Mouse (Mus musculus) midbrain, embryonic 14.5 days (tissue): ENCODE data around the gene Ninj2. TPM values are rescaled to one million over a fixed set of nuclear protein-coding genes. Genes with fewer than 3 reads are reported as not detected.

Experiments used
- ATAC-seq: fragments of 200-750 bp; cut with Nextera tagmentation; 2 replicates; pipeline ENCODE4 v1.8.0; 2017; ENCODE audit warnings: moderate number of reproducible peaks, moderate library complexity; ENCODE audit not compliant: low FRiP score, low TSS enrichment
- DNase-seq: peaks from one replicate; pipeline ENCODE4 v3.0.0-alpha.2; 2015
- H3K27ac ChIP-seq: fragments of 300-500 bp; sonication (generic); replicated peaks from 2 replicates; pipeline ENCODE4 v1.5.1; 2014; ENCODE audit warnings: mild to moderate bottlenecking, low read depth, low read length, moderate library complexity
- H3K27me3 ChIP-seq: fragments of 300-500 bp; sonication (generic); 2 replicates; pipeline ENCODE4 v1.6.1; 2014; ENCODE audit warnings: low read length, control low read depth, mixed read lengths; ENCODE audit not compliant: control insufficient read depth, insufficient read depth
- H3K36me3 ChIP-seq: fragments of 300-500 bp; sonication (generic); 2 replicates; pipeline ENCODE4 v1.6.1; 2014; ENCODE audit warnings: low read length, control low read depth; ENCODE audit not compliant: control insufficient read depth, insufficient read depth
- H3K4me1 ChIP-seq: fragments of 300-500 bp; sonication (generic); 2 replicates; pipeline ENCODE4 v1.6.1; 2014; ENCODE audit warnings: mild to moderate bottlenecking, antibody characterized with exemption, low read length, control low read depth; ENCODE audit not compliant: control insufficient read depth, insufficient read depth
- H3K4me2 ChIP-seq: fragments of 300-500 bp; sonication (generic); 2 replicates; pipeline ENCODE4 v1.6.1; 2014; ENCODE audit warnings: mild to moderate bottlenecking, low read length, moderate library complexity
- H3K4me3 ChIP-seq: fragments of 300-500 bp; sonication (generic); replicated peaks from 2 replicates; pipeline ENCODE4 v1.5.1; 2014; ENCODE audit warnings: low read depth, low read length
- H3K9ac ChIP-seq: fragments of 300-500 bp; sonication (generic); replicated peaks from 2 replicates; pipeline ENCODE4 v1.6.1; 2014; ENCODE audit warnings: mild to moderate bottlenecking, low read length, moderate library complexity
- H3K9me3 ChIP-seq: fragments of 300-500 bp; sonication (generic); 2 replicates; pipeline ENCODE4 v1.6.1; 2016; ENCODE audit warnings: low read length, control low read depth, mixed read lengths; ENCODE audit not compliant: control insufficient read depth
- WGBS: fragments of 180-500 bp; shearing (Covaris S2); extraction: QIAGEN DNeasy Blood & Tissue Kit; methylation state at CpG from one replicate; pipeline ENCODE4 v1.1.7; 2014; 5-methylcytosine and 5-hydroxymethylcytosine counted together
- polyA plus RNA-seq: library from polyadenylated mRNA; unstranded; fragments of >200 nt; fragmentation: Nextera tagmentation; extraction: Ambion mirVana; gene quantifications from 2 replicates; pipeline ENCODE4 v1.2.1, GENCODE M21; 2014

The Ninj2 gene
- polyA plus RNA-seq: not detected in 2 replicates

DNA sequence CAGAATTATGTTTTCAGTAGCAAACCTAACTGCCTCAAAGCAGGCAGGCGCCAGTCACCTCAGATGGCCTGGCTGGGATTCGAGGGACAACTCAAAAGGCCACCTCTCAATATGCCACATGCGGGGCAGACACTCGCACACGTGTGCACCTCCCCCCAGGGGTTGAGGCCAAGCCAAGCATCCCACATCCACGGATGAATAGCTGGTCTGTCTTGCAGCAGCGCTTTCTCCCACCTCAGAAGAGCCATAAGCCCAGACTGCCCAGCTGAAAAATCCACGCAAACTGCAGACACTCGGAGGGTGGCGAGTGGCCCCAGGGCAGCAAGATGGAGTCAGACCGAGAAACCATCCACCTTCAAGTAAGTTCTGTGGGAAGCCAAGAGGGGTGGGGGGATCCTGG is at the start of gene Ninj2:
Gene Ninj2 (plus strand): TSS at position 251 of the 400 bp plus-strand sequence.
- Histone ChIP-seq H3K36me3 (no peaks in the 10 kb centered on the region), H3K4me3 (no peak within 1 kb of the TSS), H3K9me3 (no peaks in the 10 kb centered on the region), H3K27ac (no peak within 1 kb of the TSS), H3K4me2 (no peak within 1 kb of the TSS), H3K9ac (no peak within 1 kb of the TSS), H3K27me3 (no peaks in the 10 kb centered on the region), H3K4me1 (no peaks in the 10 kb centered on the region)
- 67% methylated on average over 11 of the region's 11 CpGs for WGBS
- DNase-seq (no peak), ATAC-seq (no peak)

DNA sequence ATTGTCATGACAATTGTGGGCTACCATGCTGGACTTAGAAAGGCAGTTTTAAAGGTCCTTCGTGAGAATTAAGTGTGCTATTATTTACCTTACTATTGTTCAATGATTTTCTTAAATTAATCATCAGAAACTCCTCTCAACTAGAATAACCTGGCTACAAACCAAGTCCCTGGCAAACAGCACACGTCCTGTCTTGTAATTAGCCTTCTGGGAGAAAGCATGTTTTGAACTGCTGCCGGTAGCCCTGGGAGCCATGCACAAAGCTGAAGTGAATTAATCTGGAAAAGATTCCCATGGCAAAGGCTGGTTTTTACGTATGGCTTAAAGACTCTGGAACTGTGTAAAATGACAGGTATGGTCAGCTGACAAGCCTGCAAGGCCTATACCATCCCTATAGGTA is 47.7 kb upstream of the Ninj2 start:
- 67% methylated on average over 4 of the region's 4 CpGs for WGBS
- no peaks in the 10 kb centered on the region for H3K9me3 ChIP-seq
- no peaks in the 10 kb centered on the region for H3K36me3 ChIP-seq
- H3K27me3 ChIP-seq: no peaks in the 10 kb centered on the region
- ATAC-seq: no peak
- H3K4me2 ChIP-seq: no peak overlapping the region
- no peak for DNase-seq
- H3K4me1 ChIP-seq: no peaks in the 10 kb centered on the region
- no peak overlapping the region for H3K9ac ChIP-seq
- H3K27ac ChIP-seq: no peak overlapping the region
- no peak overlapping the region for H3K4me3 ChIP-seq

DNA sequence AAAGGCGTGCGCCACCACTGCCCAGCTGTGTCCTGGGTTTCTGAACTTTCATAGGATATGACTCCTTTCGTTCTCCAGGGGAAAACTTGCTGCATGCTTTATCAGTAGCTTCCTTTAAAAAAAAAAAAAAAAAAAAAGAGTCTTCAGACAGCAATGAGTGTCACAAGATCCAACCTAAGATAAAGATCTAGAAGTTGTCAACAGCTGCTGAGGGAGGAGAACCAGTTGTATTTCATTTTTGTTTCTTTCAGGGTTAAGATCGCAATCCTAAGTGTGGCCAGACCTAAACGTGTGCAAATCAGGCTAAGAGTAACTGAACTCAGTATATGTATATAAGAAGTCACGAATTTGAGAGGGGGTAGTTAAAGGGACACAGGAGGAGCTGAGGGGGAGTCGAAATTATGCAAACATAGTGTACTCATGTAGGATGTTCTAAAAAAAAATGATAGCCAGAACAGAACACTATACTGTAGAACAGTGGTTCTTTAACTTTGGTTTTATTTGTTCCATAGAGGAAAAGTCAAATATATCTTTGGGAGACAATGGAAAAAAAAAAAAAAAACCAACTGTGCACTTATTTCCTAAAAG is 45.4 kb upstream of the Ninj2 start:
- 85% methylated on average over 7 of the region's 7 CpGs for WGBS
- Histone ChIP-seq H3K27ac (no peak overlapping the region), H3K4me1 (no peaks in the 10 kb centered on the region), H3K4me3 (no peak overlapping the region), H3K9ac (no peak overlapping the region), H3K27me3 (no peaks in the 10 kb centered on the region), H3K4me2 (no peak overlapping the region), H3K36me3 (no peaks in the 10 kb centered on the region), H3K9me3 (no peaks in the 10 kb centered on the region)
- DNase-seq (no peak), ATAC-seq (no peak)

DNA sequence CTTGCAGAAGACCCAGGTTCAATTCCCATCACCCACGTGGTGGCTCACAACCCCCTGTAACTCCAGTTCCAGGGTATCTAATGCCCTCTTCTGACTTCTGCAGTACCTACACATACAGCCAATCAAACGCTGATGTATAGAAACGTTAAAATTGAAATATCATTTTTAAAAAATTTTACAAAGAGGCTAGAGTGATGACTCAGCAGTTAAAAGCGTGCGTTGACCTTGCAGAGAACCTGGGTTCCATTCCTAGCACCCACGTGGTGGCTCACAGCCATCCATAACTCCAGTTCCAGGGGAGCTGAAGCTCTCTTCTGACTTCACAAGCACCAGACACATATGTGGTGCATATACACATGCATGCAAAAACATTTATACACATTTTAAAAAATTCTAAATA is 38.7 kb upstream of the Ninj2 start:
- WGBS: 87% methylated on average over 6 of the region's 6 CpGs
- H3K27ac ChIP-seq: no peak overlapping the region
- no peaks in the 10 kb centered on the region for H3K9me3 ChIP-seq
- ATAC-seq (no peak), DNase-seq (no peak)
- H3K4me1 ChIP-seq: no peaks in the 10 kb centered on the region
- H3K4me2 ChIP-seq: no peak overlapping the region
- H3K4me3 ChIP-seq: no peak overlapping the region
- H3K36me3 ChIP-seq: no peaks in the 10 kb centered on the region
- no peak overlapping the region for H3K9ac ChIP-seq
- no peaks in the 10 kb centered on the region for H3K27me3 ChIP-seq

DNA sequence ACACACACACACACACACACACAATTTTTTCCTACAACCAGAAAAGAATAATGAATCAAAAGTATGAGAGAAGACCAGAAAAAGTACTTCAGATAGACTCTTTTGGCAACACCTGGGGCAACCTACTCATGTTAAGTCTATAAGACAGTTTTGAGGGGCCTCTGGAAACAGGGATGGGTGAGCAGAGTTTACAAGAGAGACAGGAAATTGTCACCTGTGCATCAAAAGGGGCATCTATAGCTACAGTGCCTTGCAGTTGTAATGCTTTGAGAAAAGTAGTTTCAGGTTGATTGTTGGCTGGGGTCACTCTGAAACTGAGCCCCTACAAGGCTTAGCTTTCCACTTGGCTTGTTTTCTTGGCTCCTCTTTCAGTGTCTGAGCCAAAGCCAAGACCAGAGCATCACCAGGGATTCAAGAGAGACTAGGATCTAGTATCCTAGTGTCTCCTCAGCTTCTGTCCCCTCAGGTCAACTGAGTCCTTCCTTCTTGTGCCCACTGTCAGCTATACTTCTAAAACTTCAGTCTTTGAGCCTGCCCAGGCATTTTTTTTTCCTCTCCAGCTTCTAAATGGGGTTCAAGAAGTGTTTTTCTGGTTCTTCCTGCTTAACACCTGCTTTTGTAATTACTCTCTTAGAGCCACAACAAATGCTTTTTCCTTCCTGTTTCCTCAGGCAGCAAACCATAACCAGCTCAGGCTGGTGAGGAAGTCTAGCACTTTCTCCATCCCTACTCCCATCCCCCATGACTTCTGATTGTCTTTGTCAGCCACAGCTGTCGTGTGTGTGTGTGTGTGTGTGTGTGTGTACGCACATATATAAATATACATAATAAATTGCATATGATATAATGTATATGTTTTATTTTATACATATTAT is 37.2 kb upstream of the Ninj2 start:
- ATAC-seq: no peak
- no peak overlapping the region for H3K4me3 ChIP-seq
- no peak overlapping the region for H3K9ac ChIP-seq
- no peak overlapping the region for H3K4me2 ChIP-seq
- WGBS: 85% methylated on average over 2 of the region's 2 CpGs
- no peaks in the 10 kb centered on the region for H3K4me1 ChIP-seq
- H3K36me3 ChIP-seq: no peaks in the 10 kb centered on the region
- H3K27ac ChIP-seq: no peak overlapping the region
- no peaks in the 10 kb centered on the region for H3K27me3 ChIP-seq
- H3K9me3 ChIP-seq: no peaks in the 10 kb centered on the region
- DNase-seq: no peak

DNA sequence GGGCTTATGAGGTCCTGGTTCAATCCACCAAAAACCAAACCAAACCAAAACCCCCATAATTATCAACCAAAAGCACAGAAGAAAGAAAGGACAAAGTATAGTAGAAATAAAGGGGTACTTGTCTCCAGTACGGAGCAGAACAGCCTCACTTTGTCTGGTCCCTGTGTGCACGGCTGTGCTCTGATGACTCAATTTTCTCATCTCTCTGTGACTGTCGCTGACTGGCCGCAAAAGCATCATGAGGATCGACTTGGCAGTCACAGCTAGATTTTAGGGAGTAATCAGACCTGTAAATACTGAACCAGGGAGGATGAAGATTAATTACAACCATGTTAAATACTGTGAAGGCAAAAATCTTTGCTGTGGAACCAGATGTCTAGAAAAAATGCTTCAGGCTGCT is 30.2 kb upstream of the Ninj2 start:
- no peaks in the 10 kb centered on the region for H3K4me1 ChIP-seq
- H3K27ac ChIP-seq: no peak overlapping the region
- DNase-seq (no peak), ATAC-seq (no peak)
- H3K36me3 ChIP-seq: no peaks in the 10 kb centered on the region
- H3K4me2 ChIP-seq: no peak overlapping the region
- no peaks in the 10 kb centered on the region for H3K9me3 ChIP-seq
- 77% methylated on average over 5 of the region's 5 CpGs for WGBS
- no peak overlapping the region for H3K9ac ChIP-seq
- no peaks in the 10 kb centered on the region for H3K27me3 ChIP-seq
- no peak overlapping the region for H3K4me3 ChIP-seq

DNA sequence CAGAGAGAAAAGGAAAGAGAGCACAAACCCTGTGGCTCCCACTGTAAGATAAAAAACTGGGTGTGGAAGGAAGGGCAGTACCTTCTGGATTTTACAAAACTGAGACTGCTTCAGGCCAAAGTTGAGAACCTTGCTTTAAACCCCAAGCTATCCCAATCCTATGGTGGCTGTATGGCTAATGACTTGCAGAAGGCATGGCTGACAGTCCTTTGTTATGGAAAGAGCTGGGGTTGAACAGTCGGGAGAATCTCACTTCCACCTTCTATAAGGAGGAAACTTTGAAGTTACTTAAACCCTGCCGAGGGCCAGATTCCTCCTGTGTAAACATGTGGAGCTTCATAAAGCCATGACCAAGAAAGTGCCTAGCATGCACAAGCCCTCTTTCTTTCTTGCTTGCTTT is 28.5 kb upstream of the Ninj2 start:
- DNase-seq (no peak), ATAC-seq (no peak)
- Histone ChIP-seq H3K27ac (no peak overlapping the region), H3K9ac (no peak overlapping the region), H3K4me1 (no peaks in the 10 kb centered on the region), H3K36me3 (no peaks in the 10 kb centered on the region), H3K4me3 (no peak overlapping the region), H3K9me3 (no peaks in the 10 kb centered on the region), H3K27me3 (no peaks in the 10 kb centered on the region), H3K4me2 (no peak overlapping the region)
- WGBS: 27% methylated on average over 2 of the region's 2 CpGs

DNA sequence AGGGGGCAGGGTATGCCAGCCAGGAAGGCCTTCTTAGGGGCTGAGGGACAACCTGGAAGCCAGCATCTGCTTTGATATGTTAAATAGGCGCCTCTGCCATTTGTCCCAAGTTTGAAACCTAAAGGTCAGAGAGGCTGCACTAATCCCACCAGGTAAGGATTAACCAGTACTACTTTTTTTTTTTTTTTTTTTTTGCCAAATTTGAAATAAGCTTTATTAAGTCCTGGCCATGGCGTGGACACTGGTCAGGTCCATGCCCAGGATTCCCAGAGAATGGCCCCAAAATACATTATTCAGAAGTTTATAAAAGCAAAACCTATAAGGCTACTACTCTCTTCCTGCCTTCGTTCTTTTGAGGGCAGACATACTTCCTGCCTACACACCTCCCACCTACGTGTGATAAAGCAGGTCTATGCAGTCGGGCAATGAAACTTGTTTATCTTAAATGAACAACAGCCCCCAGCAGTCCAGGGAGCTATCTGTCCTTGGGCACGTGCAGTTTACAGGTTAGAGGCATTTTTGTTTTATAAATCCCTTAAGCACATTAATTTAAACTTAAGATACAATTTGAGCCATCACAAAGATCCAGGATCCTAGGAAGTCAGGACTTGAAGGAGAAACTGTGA is 27.5 kb upstream of the Ninj2 start:
- DNase-seq: no peak
- H3K4me2 ChIP-seq: no peak overlapping the region
- no peaks in the 10 kb centered on the region; the same call in 1 of the 2 replicates for H3K9me3 ChIP-seq
- H3K27ac ChIP-seq: no peak overlapping the region
- no peaks in the 10 kb centered on the region for H3K27me3 ChIP-seq
- H3K4me3 ChIP-seq: no peak overlapping the region
- no peak for ATAC-seq
- no peak overlapping the region for H3K9ac ChIP-seq
- H3K36me3 ChIP-seq: no peaks in the 10 kb centered on the region
- H3K4me1 ChIP-seq: no peaks in the 10 kb centered on the region
- 77% methylated on average over 6 of the region's 6 CpGs for WGBS
